Mouse (Mus musculus) spleen, embryonic (tissue): ENCODE measurements around the gene Gm9837.
"Not testable (repeated sequence)": the region's sequence is repeated elsewhere in the genome, so short reads cannot be mapped to it uniquely, and the experiment has no call there.

Source experiments
- CTCF ChIA-PET: fragments of 350-600 bp; sonication (Branson Sonifier 250); formaldehyde crosslinking; loops from one replicate; lab custom pipeline; 2022; lab: Charles Lee

Gm9837 gene

GRCm38 (mm10) chr11:53426914-53427313 is 43.4 kb downstream of the Gm9837 start:
- CTCF ChIA-PET, result not testable (repeated sequence)

- CTCF ChIA-PET, result interaction anchor here (1.2 kb wide), 1 partner anchor 24 kb away, joined by 3 read pairs; no protein-coding TSS in a partner anchor
These were observed 44.5 kb downstream of the Gm9837 start for GRCm38 (mm10) chr11:53425711-53426255.

GRCm38 (mm10) chr11:53425251-53425650 is 45.0 kb downstream of the Gm9837 start:
- CTCF ChIA-PET, result interaction anchor here (1.2 kb wide), 1 partner anchor 24 kb away, joined by 3 read pairs; no protein-coding TSS in a partner anchor

- CTCF ChIA-PET, result interaction anchor here (1.2 kb wide), 1 partner anchor 23 kb away, joined by 3 read pairs; no protein-coding TSS in a partner anchor
These were observed 45.5 kb downstream of the Gm9837 start for GRCm38 (mm10) chr11:53424826-53425225.

- CTCF ChIA-PET, result no interaction called here
These were observed 47.2 kb downstream of the Gm9837 start, which contains the start of gene Leap2 for GRCm38 (mm10) chr11:53423036-53423435. Leap2 (minus strand) TSS chr11:53423170.
